Mouse (Mus musculus) cerebral cortex, adult 2 months (tissue): ENCODE results near the gene Hist1h2bm.

Experiments used
- WGBS: fragments of 180-500 bp; shearing (Covaris S2); methylation state at CpG from one replicate; pipeline ENCODE4 v1.1.7; 2018; 5-methylcytosine and 5-hydroxymethylcytosine counted together

Gene Hist1h2bm

DNA sequence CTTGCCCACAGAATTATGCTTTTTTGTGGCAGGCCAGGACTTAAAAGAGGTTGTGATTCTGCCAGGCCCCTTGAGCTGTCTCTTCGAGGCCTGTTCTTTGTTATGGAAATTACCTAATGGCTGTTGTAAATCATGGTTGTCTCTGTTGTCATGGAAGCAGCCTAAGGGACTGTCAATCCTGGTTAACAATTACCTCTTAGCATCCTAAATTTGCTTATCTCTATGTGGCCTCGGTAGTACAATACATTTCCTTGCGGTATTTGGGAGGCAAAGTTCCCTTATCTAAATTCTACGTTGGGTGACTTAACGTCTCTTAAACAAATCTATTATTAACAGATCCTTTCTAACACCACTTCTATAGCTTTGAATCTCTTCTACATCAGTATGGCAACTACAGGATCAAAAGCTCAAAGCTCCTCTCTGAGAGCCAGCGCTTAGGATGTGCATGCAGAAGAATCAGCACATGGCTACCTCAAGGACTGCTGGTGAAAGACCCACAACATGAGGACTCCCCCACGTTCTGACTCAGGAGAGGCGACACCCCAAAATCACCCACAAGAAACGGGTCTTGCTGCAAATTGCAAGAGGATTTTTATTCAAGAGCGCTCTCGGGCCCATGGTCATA is 6.2 kb downstream of the Hist1h2bm start:
- 65% methylated on average over 11 of the region's 11 CpGs for WGBS

DNA sequence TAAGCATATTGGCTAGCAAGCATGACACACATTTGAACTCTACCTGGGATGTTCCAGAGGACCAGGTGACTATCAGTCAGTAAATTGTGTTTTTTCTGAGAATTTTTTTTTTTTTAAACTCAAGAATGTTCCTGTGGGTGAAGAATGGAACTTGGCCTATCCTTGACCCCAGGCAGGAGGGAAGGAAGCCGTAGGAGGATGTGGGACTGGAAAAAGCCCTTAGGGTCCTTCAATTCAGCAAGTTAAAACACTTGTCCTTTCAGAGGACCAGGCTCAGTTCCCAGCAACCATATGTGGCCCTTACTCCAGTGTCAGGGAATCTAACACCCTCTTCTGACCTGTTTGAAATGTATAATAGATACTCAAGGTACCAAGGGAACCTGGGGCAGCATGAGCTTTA is 7.7 kb downstream of the Hist1h2bm start:
- WGBS: 81% methylated on average over 1 of the region's 1 CpGs

DNA sequence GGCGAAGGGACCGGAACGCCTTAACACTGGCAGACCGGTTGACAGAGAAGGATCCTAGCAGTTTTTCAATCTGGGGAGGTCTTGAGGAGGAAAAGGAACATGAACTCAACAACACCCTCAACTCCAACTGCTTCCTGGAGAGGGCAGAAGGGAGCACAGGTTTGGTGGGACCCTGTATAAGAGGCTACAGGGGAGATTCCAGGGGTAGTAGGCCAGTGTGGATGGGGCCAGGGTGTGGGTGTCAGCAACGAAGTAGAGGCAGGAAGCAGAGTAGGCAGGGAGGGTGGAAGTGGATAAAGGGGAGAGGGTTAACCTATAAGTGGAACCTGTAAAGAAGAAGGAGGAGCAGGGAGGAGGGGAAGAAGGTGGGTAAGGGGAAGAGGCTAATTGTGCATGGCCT is 11.6 kb downstream of the Hist1h2bm start:
- 68% methylated on average over 5 of the region's 5 CpGs for WGBS

DNA sequence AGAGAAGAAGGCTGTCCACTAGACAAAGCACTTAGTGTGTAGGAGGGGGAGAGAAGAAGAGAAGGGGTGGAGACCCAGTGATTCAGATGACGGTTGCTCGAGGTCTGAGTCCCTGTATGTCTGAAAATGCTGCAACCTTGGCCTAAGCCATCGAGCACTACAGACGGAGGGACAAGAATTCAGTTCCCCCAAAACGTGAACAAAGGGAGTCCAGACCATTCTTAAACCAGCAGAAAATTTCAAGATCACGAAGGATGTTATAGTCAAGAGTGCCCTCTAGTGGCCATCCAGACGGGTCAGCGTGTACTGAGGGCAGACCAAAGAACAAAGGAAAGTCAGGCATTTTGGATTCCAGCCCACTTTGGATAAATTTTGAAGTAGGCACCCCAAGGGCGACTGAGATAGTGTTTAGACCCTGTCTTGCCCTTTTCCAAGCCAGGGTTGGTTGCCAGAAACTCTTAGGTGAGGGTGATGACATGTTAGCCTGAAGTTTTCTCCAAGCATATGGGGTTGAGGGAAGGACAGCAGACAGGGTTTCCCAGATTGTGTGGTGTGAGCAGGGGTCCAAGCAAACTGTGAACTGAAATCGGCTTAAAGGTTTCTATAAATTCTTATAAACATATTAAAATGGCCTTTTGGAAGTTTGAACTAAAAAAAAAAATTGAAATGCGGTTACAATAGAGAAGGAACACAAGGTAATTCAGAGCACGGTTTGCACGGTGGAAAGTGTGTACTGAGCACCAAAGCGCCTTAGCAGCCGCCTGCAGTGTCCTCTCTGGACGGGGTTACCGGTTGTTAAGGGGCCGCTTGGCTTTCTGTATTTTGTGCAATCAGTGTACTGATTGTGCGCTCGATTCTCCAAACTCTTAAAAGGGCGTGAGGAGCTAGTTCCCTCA is 12.4 kb downstream of the Hist1h2bm start:
- under 1% methylated on average over 21 of the region's 21 CpGs for WGBS

DNA sequence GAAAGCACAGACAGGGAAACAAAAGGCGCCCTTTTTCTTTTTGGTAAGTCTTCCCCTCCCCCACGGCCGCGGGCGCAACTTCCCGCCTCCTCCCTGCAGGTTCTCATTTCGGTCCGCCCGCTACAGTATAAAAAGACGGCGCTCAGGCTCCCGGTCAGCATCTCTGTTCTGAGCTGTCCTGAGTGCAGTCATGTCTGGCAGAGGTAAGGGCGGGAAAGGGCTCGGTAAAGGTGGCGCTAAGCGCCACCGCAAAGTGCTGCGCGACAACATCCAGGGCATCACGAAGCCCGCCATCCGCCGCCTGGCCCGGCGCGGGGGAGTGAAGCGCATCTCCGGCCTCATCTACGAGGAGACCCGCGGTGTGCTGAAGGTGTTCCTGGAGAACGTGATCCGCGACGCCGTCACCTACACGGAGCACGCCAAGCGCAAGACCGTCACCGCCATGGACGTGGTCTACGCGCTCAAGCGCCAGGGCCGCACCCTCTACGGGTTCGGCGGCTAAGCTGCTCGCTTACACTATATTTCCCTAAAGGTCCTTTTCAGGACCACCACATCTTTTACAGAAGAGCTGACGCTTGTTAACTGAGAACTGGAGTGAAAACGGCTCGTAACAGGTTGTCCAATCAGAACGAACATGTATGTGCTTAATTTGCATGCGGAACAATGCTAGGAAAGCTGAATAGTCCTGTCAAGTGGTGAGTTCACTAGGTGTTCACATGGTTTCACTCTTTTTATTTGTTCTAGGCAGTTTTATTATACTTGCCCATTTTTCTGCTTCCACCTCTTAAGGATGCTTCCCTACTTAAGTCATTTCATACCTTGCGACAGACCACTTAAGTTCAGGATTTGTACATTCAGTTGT is 13.3 kb downstream of the Hist1h2bm start, which contains the start of gene Hist1h4j:
Gene Hist1h4j (plus strand): TSS at position 159 of the 862 bp plus-strand sequence.
- under 1% methylated on average over 51 of the region's 56 CpGs for WGBS

DNA sequence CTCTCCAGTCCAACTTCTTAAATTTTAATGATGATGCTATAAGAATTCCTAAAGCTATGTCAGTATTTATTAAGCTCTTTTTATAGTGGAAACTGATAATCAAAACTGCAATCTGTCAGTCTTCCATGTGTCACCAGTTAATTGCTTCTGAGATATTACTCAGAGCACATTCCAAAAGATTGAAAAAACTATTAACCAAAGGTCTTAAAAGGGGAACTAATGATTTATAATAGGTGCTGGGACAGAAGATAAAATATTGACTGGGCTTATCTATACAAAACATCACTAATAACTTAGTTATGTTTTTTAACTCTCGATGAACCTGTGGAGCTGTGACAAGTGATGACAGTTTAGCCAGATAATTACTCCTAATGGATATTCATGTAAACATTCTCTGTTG is 23.2 kb downstream of the Hist1h2bm start:
- WGBS: 93% methylated on average over 1 of the region's 1 CpGs

DNA sequence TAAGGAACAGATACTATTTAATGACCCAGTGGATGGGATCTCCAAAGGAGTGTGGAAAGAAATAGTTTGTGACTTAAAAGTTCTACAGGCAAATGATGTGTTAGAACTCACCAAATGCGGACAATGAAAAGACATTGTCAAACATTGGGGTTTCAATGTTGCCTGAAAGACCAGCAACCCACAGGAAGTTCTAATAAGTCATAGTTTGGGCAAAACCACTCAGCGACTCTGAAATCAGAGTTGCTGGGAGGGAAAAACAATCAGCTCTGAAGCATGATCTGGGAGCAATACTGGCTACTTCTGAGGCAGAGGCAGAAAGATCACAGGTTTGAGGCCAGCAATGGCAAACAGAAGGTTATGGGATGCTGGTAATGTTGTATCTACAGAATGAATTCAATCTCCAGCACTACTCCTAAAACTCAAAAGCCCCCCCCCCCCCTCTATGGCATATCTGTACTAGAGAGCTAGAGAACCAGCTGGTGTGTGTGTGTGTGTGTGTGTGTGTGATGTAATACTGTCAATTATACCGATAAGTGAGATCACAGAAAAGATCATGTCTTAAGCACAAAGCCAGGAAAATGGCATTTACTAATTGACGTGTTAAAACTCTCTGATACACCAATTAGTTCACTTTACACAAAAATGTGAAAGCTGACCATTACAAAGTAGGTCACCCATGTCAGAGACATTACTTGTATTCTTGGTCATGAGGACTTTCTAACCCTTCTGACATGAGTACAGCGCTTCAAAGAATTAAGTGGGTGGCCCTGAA is 27.7 kb downstream of the Hist1h2bm start:
- WGBS: 12% methylated on average over 5 of the region's 5 CpGs

DNA sequence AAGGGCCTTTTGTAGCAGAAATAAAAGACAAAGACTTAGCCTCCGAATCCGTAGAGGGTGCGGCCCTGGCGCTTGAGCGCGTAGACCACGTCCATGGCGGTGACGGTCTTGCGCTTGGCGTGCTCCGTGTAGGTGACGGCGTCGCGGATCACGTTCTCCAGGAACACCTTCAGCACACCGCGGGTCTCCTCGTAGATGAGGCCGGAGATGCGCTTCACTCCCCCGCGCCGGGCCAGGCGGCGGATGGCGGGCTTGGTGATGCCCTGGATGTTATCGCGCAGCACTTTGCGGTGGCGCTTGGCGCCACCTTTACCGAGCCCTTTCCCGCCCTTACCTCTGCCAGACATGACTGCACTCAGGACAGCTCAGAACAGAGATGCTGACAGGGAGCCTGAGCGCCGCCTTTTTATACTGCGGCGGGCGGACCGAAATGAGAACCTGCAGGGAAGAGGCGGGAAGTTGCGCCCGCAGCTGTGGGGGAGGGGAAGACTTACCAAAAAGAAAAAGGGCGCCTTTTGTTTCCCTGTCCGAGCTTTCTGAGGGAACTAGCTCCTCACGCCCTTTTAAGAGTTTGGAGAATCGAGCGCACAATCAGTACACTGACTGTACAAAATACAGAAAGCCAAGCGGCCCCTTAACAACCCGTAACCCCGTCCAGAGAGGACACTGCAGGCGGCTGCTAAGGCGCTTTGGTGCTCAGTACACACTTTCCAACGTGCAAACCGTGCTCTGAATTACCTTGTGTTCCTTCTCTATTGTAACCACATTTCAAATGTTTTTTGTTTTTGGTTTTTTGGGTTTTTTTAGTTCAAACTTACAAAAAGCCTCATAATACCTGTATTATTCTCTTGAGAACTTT is 28.5 kb downstream of the Hist1h2bm start, which contains the start of gene Hist1h4k:
Gene Hist1h4k (minus strand): TSS at position 347 of the 859 bp plus-strand sequence.
- WGBS: under 1% methylated on average over 47 of the region's 56 CpGs

DNA sequence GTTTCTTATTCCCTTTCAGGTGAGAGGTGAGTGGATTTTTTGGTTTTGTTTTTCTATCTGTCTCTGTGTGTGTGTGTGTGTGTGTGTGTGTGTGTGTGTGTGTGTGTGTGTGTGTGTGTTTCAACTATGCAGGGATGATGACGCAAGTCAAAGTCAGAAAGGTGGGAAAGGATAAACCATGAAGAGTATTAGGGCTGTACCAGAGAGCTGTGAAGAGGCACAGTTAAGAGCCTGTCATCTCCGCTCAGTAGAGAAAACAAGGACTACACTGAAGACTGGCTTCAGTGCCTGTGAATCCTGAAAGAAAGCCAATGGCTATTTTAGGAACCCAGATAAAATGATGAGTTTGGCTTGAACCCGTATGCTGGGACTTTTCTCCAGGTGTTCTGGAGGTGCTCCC is 30.0 kb downstream of the Hist1h2bm start:
- WGBS: 73% methylated on average over 3 of the region's 3 CpGs

DNA sequence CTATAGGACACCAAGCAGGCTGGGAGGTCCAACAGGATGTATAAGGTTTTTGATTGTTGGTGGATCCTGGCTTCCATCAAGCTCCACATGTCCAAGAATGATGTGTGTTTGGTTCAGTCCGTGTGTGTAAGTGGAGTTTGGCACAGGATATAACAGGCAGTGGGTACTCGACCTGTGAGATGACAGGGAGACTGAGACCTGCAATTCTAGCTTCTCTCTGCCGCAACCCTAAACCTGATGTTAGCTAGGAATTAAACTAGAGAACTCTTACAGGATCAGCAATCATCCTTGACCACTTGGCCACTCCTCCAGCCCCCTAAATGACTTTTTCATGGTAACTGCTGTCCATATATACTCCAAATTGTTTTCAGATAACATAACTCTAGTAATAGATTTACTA is 30.5 kb downstream of the Hist1h2bm start:
- WGBS: 49% methylated on average over 3 of the region's 3 CpGs

DNA sequence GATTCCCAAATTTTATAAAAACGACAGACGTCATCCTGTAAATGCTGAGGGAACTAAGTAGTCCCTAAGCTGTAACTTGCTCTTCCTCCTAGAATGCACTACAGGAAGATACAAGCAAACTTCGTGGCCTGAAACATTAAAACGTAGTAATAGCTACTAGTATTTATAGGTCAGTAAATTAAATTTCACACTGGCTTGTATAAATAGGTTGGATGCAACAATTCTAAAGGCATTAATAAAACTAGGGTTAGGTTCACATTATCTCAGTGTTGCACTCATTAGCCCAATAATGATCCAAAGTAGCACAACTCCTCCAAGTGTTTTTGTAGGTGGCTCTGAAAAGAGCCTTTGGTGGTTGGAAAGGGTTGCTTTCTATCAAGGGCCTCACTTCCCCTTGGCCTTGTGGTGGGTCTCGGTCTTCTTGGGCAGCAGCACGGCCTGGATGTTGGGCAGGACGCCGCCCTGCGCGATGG is 31.2 kb downstream of the Hist1h2bm start:
- WGBS: 5% methylated on average over 10 of the region's 10 CpGs

DNA sequence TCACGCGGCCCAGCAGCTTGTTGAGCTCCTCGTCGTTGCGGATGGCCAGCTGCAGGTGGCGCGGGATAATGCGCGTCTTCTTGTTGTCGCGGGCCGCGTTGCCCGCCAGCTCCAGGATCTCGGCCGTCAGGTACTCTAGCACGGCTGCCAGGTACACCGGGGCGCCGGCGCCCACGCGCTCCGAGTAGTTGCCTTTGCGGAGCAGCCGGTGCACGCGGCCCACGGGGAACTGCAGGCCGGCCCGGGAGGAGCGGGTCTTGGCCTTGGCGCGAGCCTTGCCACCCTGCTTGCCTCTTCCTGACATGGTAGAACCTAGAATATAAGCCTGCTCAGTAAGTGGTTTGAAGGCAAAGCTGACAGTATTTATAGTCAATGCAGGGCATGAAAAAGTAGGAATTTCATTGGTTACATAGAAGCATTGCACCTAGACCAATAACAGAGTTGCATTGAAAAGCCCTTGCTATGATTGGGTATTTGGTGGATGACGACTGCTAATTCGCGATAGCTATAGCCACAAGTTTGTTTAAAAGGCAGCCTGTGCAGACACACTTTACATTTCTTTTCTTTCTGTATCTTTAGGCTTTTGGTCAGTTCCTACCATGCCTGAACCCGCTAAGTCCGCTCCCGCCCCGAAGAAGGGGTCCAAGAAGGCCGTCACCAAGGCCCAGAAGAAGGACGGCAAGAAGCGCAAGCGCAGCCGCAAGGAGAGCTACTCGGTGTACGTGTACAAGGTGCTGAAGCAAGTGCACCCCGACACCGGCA is 31.9 kb downstream of the Hist1h2bm start, which contains the start of the genes Hist1h2ak and Hist1h2bn:
Gene Hist1h2ak (minus strand): TSS at position 304 of the 762 bp plus-strand sequence.
Gene Hist1h2bn (plus strand): TSS at position 600 of the 762 bp plus-strand sequence.
- WGBS: 1% methylated on average over 48 of the region's 50 CpGs

DNA sequence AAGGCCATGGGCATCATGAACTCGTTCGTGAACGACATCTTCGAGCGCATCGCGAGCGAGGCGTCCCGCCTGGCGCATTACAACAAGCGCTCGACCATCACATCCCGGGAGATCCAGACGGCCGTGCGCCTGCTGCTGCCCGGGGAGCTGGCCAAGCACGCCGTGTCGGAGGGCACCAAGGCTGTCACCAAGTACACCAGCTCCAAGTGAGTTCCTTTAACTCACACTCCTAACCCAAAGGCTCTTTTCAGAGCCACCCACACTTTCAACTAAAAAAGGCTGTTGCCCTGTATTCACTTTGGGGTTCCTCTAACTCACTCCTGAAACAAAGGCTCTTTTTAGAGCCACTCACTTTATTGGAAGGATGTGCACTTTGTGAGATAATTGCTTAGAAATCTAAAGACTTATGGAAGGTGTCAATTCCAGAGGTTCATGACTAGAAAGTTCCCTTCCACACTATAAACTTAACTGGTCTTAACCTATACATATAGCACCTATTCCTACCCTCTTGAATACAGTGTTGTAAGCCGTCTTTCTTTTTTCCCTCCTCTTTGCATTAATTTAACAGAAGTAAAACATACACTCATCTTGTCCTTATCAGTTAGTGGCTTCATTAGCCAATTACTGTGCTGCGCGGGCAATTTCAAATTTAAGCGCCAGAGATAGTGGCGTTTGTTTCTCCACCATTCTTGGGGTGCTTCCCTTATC is 32.6 kb downstream of the Hist1h2bm start:
- WGBS: under 1% methylated on average over 15 of the region's 26 CpGs

DNA sequence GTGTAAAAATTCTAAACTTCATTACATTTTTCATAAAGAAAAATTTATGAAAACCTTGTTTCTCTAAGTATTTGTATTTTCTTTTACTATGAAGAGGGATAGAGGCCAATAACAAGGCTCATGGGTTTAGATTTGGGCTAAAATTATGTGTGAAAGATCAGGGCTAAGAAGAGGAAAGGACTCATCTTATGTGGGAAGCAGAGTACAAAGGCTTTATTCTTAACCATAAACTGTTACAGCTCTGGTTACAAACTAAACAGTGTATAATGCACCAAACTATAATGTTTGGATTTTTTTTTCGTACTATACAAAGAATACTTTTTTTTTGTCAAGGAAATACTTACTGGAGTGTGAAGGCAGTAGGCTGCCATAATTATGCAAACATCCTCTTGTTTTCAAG is 33.9 kb downstream of the Hist1h2bm start:
- WGBS: 49% methylated on average over 1 of the region's 1 CpGs
